Mouse (Mus musculus) frontal cortex, adult (tissue): Measurements from ENCODE around the gene Cfap97d1.

Experiments used
- ATAC-seq: cut with Nextera tagmentation; 2 replicates; pipeline ENCODE4 v1.9.2; 2017; ENCODE audit warnings: mild to moderate bottlenecking, moderate library complexity, mixed read lengths; ENCODE audit not compliant: low TSS enrichment

Cfap97d1 gene

DNA sequence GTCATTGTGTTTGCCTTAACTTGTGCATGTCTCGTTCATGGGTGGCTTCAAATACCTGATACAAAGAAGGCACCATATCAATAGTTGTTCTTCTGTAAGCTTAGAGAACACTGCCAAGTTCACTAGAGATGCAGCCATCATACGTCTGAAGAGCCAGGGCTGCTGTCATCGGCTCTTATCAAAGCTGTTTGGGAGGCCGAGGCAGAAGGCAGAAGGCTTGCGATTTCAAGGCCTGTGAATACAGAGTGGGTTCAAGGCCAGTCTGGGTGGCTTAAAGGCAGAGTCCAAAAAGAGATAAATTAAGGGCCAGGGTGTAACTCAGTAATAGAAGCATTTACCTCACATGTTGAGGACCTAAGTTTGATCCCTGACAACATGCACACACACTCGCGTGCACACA is 52.3 kb downstream of the Cfap97d1 start:
- ATAC-seq: no peak

DNA sequence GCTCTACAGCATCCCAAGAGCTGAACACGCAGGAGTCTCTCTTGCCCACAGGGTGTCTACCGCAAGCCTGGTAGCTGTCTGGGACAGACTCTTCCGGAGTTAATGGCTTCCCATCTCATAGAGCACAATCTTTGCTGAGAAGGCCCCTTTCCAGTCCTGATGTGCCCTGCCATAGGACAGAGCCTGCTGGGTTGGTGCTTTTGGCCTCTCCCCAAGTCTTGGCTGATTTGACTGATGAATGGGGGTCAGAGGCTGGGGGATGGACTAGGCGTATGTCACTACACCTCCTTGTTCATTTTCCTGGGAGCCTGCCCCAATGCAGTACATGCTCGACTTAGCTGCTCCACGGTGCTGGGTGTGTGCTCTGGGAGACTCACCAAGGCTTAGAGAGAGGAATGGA is 53.7 kb downstream of the Cfap97d1 start:
- ATAC-seq: no peak

DNA sequence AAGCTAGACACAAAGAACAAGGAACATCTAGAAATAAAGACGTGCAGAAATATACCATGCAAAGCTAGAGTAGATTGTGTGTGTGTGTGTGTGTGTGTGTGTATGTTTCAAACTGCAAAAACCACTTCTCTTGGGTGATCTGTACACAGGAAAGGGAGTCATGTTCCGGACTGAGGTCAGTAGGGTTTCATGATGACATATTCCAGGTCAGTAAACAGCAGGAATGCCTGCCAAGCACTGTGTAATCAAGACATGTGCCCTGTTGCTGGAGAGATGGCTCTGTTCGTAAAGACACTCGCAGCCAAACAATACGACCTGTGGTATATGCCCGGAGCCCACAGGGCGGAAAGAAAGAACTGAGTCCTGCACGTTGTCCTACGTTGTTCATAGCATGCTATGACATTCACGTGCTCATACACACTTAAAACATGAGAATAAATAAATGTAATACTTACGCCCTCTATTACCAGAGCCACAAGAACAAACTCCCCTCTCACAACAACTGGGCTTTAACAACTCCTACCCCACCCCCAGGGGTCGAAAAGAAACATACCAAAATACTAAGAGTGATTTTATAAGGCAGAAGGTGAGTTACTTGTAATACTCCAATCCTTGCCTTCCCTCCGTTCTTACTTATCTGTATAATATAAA is 55.5 kb downstream of the Cfap97d1 start:
- ATAC-seq: no peak

DNA sequence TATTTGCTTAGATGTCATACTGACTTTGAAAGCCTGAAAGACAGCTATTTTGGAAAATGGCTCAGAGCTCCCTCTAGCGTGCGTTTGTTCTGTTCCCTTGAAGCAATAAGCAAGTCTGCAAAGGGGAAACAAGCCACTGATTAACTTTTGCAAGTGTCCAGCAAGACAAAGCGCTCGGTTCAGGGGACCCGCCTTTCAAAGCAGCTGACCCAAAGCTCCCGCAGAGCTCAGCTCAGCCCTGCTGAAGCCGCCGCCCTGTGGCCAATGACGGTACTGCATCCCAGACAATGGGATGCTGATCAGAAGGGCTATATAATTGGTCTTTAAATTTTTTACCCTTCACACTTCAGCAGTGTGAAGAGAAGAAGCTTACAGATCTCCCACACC is 56.1 kb downstream of the Cfap97d1 start:
- ATAC-seq: peak; percentile 34; the same call in 1 of the 2 replicates

DNA sequence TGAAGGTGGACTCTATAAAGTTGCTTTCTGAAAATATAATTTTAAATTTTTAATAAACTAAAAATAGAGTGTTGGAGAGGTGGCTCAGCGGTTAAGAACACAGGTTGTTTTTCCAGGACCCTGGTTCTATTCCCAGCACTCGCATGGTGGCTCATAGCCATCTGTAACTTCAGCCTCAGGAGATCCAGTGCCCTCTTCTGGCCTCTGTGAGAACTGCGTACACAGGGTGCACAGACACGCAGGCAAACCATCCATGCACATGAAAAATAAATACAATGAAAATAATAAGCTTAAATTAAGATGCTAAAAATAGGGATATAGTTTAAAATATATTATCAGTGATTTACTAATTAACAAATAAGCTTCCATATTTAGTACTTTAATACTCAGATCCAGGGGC is 56.6 kb downstream of the Cfap97d1 start:
- no peak for ATAC-seq

DNA sequence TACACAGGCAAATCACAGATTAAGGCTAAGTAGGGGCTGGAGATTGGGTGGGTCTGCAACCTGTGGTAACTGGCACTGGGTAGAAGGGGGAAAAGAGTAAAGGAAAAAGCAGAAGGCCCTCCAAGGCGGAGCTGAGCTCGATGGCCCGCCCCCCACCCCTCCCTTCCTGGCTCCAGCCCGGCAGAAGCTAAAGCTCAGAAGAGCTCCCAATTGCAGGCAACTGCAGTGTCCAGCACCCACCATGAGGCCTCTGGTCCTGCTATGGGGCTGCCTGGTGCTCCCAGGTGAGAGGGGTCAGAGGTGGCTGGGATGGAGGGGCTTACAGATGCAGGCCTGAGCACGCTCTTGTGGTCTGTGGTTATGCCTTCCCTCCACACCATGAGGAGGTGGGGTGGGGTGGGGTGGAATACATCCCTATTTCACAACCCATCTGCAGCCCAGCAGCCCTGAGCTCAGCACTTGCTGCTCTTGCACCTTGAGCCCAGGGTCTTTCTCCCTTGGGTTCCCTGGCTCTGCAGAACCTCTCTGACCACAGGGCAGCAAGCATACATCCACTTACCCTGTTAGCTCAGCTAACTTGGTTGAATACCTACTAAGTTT is 57.4 kb downstream of the Cfap97d1 start, which contains the start of gene Cd300lg:
Gene Cd300lg (plus strand): TSS at position 160 of the 600 bp plus-strand sequence.
- ATAC-seq: no peak
